21 mouse cellular contexts compared by ENCODE assay signal in genomic region chr19:38190606-38191005, GRCm38 (mm10). TPM values are rescaled to one million over a fixed set of nuclear protein-coding genes. Genes with fewer than 3 reads are reported as not detected.
"Had no signal": no experiment of that assay in that cellular context is flagged by ENCODE, and none has a peak within 500 bp of the region (broad histone marks: within the 10 kb centered on the region; RNA-seq: fewer than 3 reads in every experiment).

No protein-coding gene starts in this region.

- H3K4me2 ChIP-seq: neural tube, embryonic 15.5 days; stomach, embryonic 15.5 days had no signal

- H3K4me1 ChIP-seq: neural tube, embryonic 15.5 days; stomach, embryonic 15.5 days had no signal

- DNase-seq: retina, postnatal 1 day; right cerebral cortex, adult 18-20 months; right cerebral cortex, postnatal 14 days; right cerebral cortex, postnatal 25 days; right cerebral cortex, postnatal 4 days; spleen, adult 18-20 months; thymus, adult 18-20 months; thymus, adult 2 months; thymus, postnatal 14 days; thymus, postnatal 25 days; thymus, postnatal 36 days; thymus, postnatal 4 days had no signal

- H3K9me3 ChIP-seq: neural tube, embryonic 15.5 days; stomach, embryonic 15.5 days had no signal

- H3K27me3 ChIP-seq: neural tube, embryonic 15.5 days; stomach, embryonic 15.5 days had no signal

- H3K9ac ChIP-seq: neural tube, embryonic 15.5 days; stomach, embryonic 15.5 days had no signal

- H3K4me3 ChIP-seq: neural tube, embryonic 15.5 days; stomach, embryonic 15.5 days had no signal

- H3K27ac ChIP-seq: neural tube, embryonic 15.5 days; stomach, embryonic 15.5 days; stomach, postnatal 0 days had no signal

RNA-seq across cellular contexts. Expression of gene Pde6c, which starts 58.0 kb away (rescaled TPM):
- total RNA-seq: neutrophil, adult 5-6 weeks had no signal
- polyA plus RNA-seq: neural tube, embryonic 14.5 days; neural tube, embryonic 15.5 days; small intestine, adult 2 months; spleen, adult 2 months; thymus, adult 2 months; thymus, postnatal 0 days; urinary bladder, adult 2 months had no signal
